In the genomic region with DNA sequence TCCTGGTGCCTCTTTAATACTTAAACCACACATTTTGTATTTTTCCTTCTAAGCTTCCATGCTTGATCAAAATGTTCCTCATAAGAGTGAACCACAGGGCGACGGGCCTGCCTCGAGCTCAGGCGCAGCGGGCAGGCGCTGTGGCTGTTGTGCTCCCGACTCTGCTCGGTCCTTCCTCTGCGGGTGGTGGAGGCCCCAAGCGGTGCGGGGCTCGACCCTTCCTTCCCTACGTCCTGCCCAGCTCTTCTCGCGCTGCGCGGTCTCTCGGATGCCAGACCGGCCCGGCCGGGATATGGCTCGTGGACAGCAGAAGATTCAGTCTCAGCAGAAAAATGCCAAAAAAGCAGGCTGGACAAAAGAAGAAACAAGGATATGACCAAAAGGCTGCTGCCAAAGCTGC, we compare ENCODE assay signal across 9 mouse cellular contexts. TPM values are rescaled to one million over a fixed set of nuclear protein-coding genes. Genes with fewer than 3 reads are reported as not detected.
A peak's percentile ranks its signal among the peaks of the same experiment; 100 is the strongest.
DNase-seq lines count a peak whose midpoint lies in the region; ATAC-seq lines count a peak whose summit lies in the region.
"Had no signal": no experiment of that assay in that cellular context is flagged by ENCODE, and none has a peak within 500 bp of the region (broad histone marks: within the 10 kb centered on the region; RNA-seq: fewer than 3 reads in every experiment).

No protein-coding gene starts in this region.

- no peak for DNase-seq in heart, embryonic 10.5 days (ENCODE audit: low spot score)
- no peak for DNase-seq in heart, adult 18-20 months
- peak; percentile 55 for DNase-seq in ZHBTc4 (ENCODE audit: low read depth, low spot score)
- no peak for DNase-seq in forebrain, embryonic 14.5 days (ENCODE audit: low spot score)
- DNase-seq in ovary, postnatal 10 days (ENCODE audit: low spot score) = no peak
- DNase-seq in layer of hippocampus, postnatal 14 days (ENCODE audit: low spot score in 2 of 2) = no peak
- no peak for DNase-seq in adrenal gland, postnatal 36 days
- DNase-seq: B cell, adult 2 months had no signal

- H3K9ac ChIP-seq in forebrain, embryonic 14.5 days (ENCODE audit: low read length) = no peak overlapping the region
- no peak overlapping the region for H3K9ac ChIP-seq in liver, embryonic 12.5 days

- H3K4me2 ChIP-seq in forebrain, embryonic 14.5 days (ENCODE audit: low read length) = peak overlapping the region; percentile 26; the same call in 1 of the 2 replicates
- H3K4me2 ChIP-seq in liver, embryonic 12.5 days = peak overlapping the region; percentile 43

- H3K27me3 ChIP-seq in heart, embryonic 10.5 days (ENCODE audit: insufficient read depth, poor library complexity, severe bottlenecking) = no peaks in the 10 kb centered on the region
- no peaks in the 10 kb centered on the region for H3K27me3 ChIP-seq in forebrain, embryonic 14.5 days (replicated peaks; ENCODE audit: control insufficient read depth, insufficient read depth, low read length)
- H3K27me3 ChIP-seq in liver, embryonic 12.5 days (replicated peaks) = 0 out of 2 replicates have a peak, but pooled peaks cover 6% of the 10 kb centered on the region

- no peak overlapping the region for H3K27ac ChIP-seq in heart, embryonic 10.5 days
- no peak overlapping the region for H3K27ac ChIP-seq in forebrain, embryonic 14.5 days (ENCODE audit: low read depth, low read length)
- no peak overlapping the region for H3K27ac ChIP-seq in liver, embryonic 12.5 days

- H3K36me3 ChIP-seq in heart, embryonic 10.5 days = no peaks in the 10 kb centered on the region
- H3K36me3 ChIP-seq in forebrain, embryonic 14.5 days (ENCODE audit: control insufficient read depth, insufficient read depth, low read length) = no peaks in the 10 kb centered on the region
- no peaks in the 10 kb centered on the region for H3K36me3 ChIP-seq in liver, embryonic 12.5 days

- H3K4me1 ChIP-seq in heart, embryonic 10.5 days = no peaks in the 10 kb centered on the region
- H3K4me1 ChIP-seq in forebrain, embryonic 14.5 days (ENCODE audit: control insufficient read depth, insufficient read depth, low read length) = no peaks in the 10 kb centered on the region
- H3K4me1 ChIP-seq in liver, embryonic 12.5 days = no peaks in the 10 kb centered on the region

- H3K9me3 ChIP-seq in heart, embryonic 10.5 days = no peaks in the 10 kb centered on the region
- no peaks in the 10 kb centered on the region for H3K9me3 ChIP-seq in forebrain, embryonic 14.5 days (replicated peaks; ENCODE audit: control insufficient read depth, low read length)
- H3K9me3 ChIP-seq in liver, embryonic 12.5 days (replicated peaks) = no peaks in the 10 kb centered on the region

- WGBS in heart, embryonic 10.5 days = 8% methylated on average over 22 of the region's 22 CpGs
- WGBS in forebrain, embryonic 14.5 days = 15% methylated on average over 22 of the region's 22 CpGs
- 15% methylated on average over 22 of the region's 22 CpGs for WGBS in liver, embryonic 12.5 days (ENCODE audit: insufficient replicate concordance)

- H3K4me3 ChIP-seq in heart, embryonic 10.5 days = peak overlapping the region; percentile 39; the same call in 1 of the 2 replicates
- no peak overlapping the region; the same call in 1 of the 2 replicates for H3K4me3 ChIP-seq in forebrain, embryonic 14.5 days (ENCODE audit: low read depth, low read length)
- H3K4me3 ChIP-seq in liver, embryonic 12.5 days = no peak overlapping the region

- no peak for ATAC-seq in forebrain, embryonic 14.5 days
- ATAC-seq in liver, embryonic 12.5 days = no peak

RNA-seq across cellular contexts. Expression of a gene that starts 6.0 kb away (rescaled TPM):
- polyA plus RNA-seq in heart, embryonic 10.5 days (2016; fragmentation: Nextera tagmentation; extraction: Ambion mirVana) = 0.54 and 1.4 TPM in 2 replicates
- total RNA-seq in heart, adult 18-20 months (2021) = 1 to 10 TPM in 1 of 2 experiments, under 1 TPM in 1; 0.60 to 1.3 TPM
- 2.8 and 3.9 TPM in 2 replicates for polyA plus RNA-seq in forebrain, embryonic 14.5 days (2014; fragmentation: Nextera tagmentation; extraction: Ambion mirVana)
- 3.3 and 4.3 TPM in 2 replicates for polyA plus RNA-seq in liver, embryonic 12.5 days (2016; fragmentation: Nextera tagmentation; extraction: Ambion mirVana)
- 1 to 10 TPM; 5.3 to 5.9 TPM for total RNA-seq in layer of hippocampus, postnatal 14 days (2021)
- 1 to 10 TPM; 1.8 to 2.5 TPM for total RNA-seq in adrenal gland, postnatal 36 days (2021)
